Mouse (Mus musculus): ENCODE data around the gene Srxn1.

DNA sequence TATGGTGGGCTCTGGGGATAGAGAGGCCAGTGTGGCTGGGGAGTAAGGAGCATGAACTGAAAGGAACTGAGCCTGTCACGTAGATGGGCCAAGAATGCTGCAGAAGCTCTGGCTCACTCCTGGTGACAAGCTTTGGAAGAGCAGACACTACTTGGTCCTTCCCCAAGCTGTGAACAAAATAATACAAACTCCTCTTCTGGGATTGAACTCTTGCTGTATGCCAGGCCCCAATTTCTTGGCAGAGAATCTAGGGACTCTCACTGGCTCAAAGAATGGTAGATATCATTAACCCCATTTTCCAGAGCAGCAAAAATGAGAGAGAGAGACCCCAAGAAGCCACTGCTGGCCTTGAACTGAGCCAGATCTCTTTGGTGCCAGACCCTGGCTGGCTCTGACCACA is 36.2 kb downstream of the Srxn1 start:
- no peak for TF ChIP-seq POLR2A (IDR thresholded peaks at IDR 0.05; ENCODE audit: insufficient read depth, low read depth, low read length)
- TF ChIP-seq CTCF (IDR thresholded peaks at IDR 0.05): no peak

All from heart, adult 2 months (tissue).